Mouse (Mus musculus) myocyte (in vitro differentiated cells): Measurements from ENCODE around the gene Catip.

Source experiments
- CEBPB ChIP-seq: IDR thresholded peaks from 2 replicates; pipeline ENCODE4 v1.6.1; 2011; ENCODE audit warnings: mild to moderate bottlenecking, moderate library complexity; ENCODE audit not compliant: poor library complexity, insufficient read depth, severe bottlenecking
- MAX ChIP-seq: IDR thresholded peaks from one replicate; pipeline ENCODE4 v1.6.1; 2011; ENCODE audit warnings: low read depth, mild to moderate bottlenecking, control low read depth
- POLR2A ChIP-seq: IDR thresholded peaks from one replicate; pipeline ENCODE4 v1.6.1; 2011; ENCODE audit warnings: low read depth, mild to moderate bottlenecking, control low read depth, moderate library complexity; ENCODE audit not compliant: insufficient read length
- POLR2AphosphoS2 ChIP-seq: IDR thresholded peaks from one replicate; pipeline ENCODE4 v1.6.1; 2011; ENCODE audit warnings: low read depth, control low read depth; ENCODE audit not compliant: insufficient read length
- REST ChIP-seq: IDR thresholded peaks from one replicate; pipeline ENCODE4 v1.6.1; 2011; ENCODE audit warnings: mild to moderate bottlenecking, control low read depth, moderate library complexity; ENCODE audit not compliant: insufficient read depth, insufficient read length
- SRF ChIP-seq: IDR thresholded peaks from one replicate; pipeline ENCODE4 v1.6.1; 2011; ENCODE audit warnings: low read depth; ENCODE audit not compliant: control insufficient read depth, insufficient read length
- TCF3 ChIP-seq: IDR thresholded peaks from one replicate; pipeline ENCODE4 v1.6.1; 2011; ENCODE audit warnings: low read depth, control low read depth; ENCODE audit not compliant: insufficient read length
- USF1 ChIP-seq: IDR thresholded peaks from one replicate; pipeline ENCODE4 v1.6.1; 2011; ENCODE audit warnings: low read depth, mild to moderate bottlenecking, control low read depth, moderate library complexity

DNA sequence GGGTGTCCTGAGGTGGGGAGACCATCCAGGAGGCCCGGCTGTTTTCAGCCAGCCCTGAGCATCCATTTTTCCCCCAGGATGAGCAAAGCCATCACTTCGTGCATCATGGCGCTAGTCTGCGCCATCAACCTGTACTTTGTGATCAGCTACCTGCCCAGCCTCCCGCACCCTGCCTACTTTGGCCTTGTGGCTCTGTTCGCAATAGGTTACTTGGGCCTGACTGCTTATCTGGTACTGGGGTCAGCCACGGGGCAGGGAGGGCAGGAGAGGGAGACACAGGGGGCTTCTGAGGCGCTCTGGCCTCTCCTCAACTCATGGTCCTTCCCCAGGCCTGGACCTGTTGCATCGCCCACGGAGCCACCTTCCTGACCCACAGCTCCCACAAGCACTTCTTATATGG lies 23.2 kb downstream of the Catip start:
- TF ChIP-seq SRF (no peak), POLR2A (no peak), USF1 (no peak), REST (no peak), MAX (no peak), POLR2AphosphoS2 (no peak), CEBPB (no peak), TCF3 (no peak)
